Mouse (Mus musculus) hindbrain, embryonic 14.5 days (tissue): ENCODE data around the gene Bspry. TPM values are rescaled to one million over a fixed set of nuclear protein-coding genes. Genes with fewer than 3 reads are reported as not detected.

Source experiments
- ATAC-seq: fragments of 200-750 bp; cut with Nextera tagmentation; 2 replicates; pipeline ENCODE4 v1.8.0; 2017; ENCODE audit warnings: moderate number of reproducible peaks, mild to moderate bottlenecking, moderate TSS enrichment, moderate library complexity; ENCODE audit not compliant: low FRiP score
- DNase-seq: peaks from one replicate; pipeline ENCODE4 v3.0.0-alpha.2; 2015; ENCODE audit warnings: low spot score
- H3K27ac ChIP-seq: fragments of 300-500 bp; sonication (generic); 2 replicates; pipeline ENCODE4 v1.5.1; 2014; ENCODE audit warnings: mild to moderate bottlenecking, moderate library complexity
- H3K27me3 ChIP-seq: fragments of 300-500 bp; sonication (generic); 2 replicates; pipeline ENCODE4 v1.6.1; 2014; ENCODE audit warnings: mild to moderate bottlenecking, low read length, mixed read lengths; ENCODE audit not compliant: control insufficient read depth, insufficient read depth
- H3K36me3 ChIP-seq: fragments of 300-500 bp; sonication (generic); replicated peaks from 2 replicates; pipeline ENCODE4 v1.6.1; 2014; ENCODE audit not compliant: control insufficient read depth, insufficient read depth
- H3K4me1 ChIP-seq: fragments of 300-500 bp; sonication (generic); replicated peaks from 2 replicates; pipeline ENCODE4 v1.6.1; 2014; ENCODE audit warnings: antibody characterized with exemption, low read length, mixed read lengths; ENCODE audit not compliant: control insufficient read depth, insufficient read depth
- H3K4me2 ChIP-seq: fragments of 300-500 bp; sonication (generic); replicated peaks from 2 replicates; pipeline ENCODE4 v1.6.1; 2014; ENCODE audit warnings: mild to moderate bottlenecking, moderate library complexity
- H3K4me3 ChIP-seq: fragments of 300-500 bp; sonication (generic); replicated peaks from 2 replicates; pipeline ENCODE4 v1.5.1; 2014; ENCODE audit warnings: mild to moderate bottlenecking, low read length
- H3K9ac ChIP-seq: fragments of 300-500 bp; sonication (generic); 2 replicates; pipeline ENCODE4 v1.6.1; 2014
- H3K9me3 ChIP-seq: fragments of 300-500 bp; sonication (generic); 2 replicates; pipeline ENCODE4 v1.6.1; 2016; ENCODE audit warnings: low read length; ENCODE audit not compliant: control insufficient read depth
- WGBS: fragments of 180-500 bp; shearing (Covaris S2); extraction: QIAGEN DNeasy Blood & Tissue Kit; methylation state at CpG from one replicate; pipeline ENCODE4 v1.1.7; 2014; 5-methylcytosine and 5-hydroxymethylcytosine counted together
- polyA plus RNA-seq: library from polyadenylated mRNA; unstranded; fragments of >200 nt; fragmentation: Nextera tagmentation; extraction: Ambion mirVana; gene quantifications from 2 replicates; pipeline ENCODE4 v1.2.1, GENCODE M21; 2014

The Bspry gene
- polyA plus RNA-seq, 1 experiment from 2014 or later: 0.86 TPM

DNA sequence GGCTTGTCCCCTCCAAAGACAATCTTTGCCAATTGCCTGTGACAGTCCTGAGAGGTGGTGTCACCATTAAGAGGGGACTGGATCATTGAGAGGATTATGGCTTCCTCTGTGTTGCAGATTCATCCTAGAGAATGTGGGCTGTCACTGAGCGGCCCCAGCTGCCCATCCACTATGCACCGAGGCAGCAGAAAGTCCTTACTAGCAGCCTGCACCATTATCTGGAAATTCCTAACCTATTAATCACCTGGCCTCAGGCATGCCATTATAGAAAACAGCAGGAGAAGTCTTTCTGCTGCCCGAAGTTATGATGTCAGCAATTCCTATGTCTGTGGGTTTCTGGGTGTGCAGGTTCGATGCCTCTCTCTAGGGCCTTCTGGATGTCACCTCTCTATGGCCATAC is 38.9 kb upstream of the Bspry start:
- Histone ChIP-seq H3K9ac (no peak overlapping the region), H3K27me3 (no peaks in the 10 kb centered on the region), H3K27ac (no peak overlapping the region), H3K4me2 (no peak overlapping the region), H3K9me3 (no peaks in the 10 kb centered on the region), H3K4me3 (no peak overlapping the region), H3K36me3 (no peaks in the 10 kb centered on the region), H3K4me1 (no peaks in the 10 kb centered on the region)
- 77% methylated on average over 4 of the region's 4 CpGs for WGBS
- DNase-seq (no peak), ATAC-seq (no peak)

GRCm38 (mm10) chr4:62454995-62455394 is 24.9 kb upstream of the Bspry start:
- 70% methylated on average over 5 of the region's 5 CpGs for WGBS
- H3K9me3 ChIP-seq: no peaks in the 10 kb centered on the region

DNA sequence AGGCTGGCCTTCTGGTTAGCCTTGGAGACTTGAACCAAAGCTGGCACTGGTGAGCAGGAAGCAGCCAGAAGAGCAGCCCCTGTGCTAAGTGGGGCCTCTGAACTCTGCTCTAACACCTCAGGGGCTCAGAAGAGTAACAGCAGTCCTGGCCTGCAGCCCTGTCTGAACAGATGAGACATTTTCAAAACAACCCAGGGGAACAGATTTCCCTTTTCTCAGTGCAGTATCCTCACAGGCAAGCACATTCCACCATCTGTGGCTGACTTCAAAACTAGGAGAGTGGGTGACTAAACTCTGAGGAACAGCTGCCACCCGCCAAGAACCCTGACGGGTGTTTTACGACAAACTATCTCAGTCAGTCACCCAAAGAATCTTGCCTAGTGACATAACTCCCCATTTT is 20.8 kb upstream of the Bspry start:
- ATAC-seq: no peak
- Histone ChIP-seq H3K4me3 (no peak overlapping the region), H3K9ac (no peak overlapping the region), H3K9me3 (no peaks in the 10 kb centered on the region), H3K4me2 (no peak overlapping the region), H3K27ac (no peak overlapping the region), H3K4me1 (no peaks in the 10 kb centered on the region), H3K27me3 (no peaks in the 10 kb centered on the region), H3K36me3 (peaks cover 16% of the 10 kb centered on the region; the same call in 1 of the 2 replicates)
- 89% methylated on average over 3 of the region's 3 CpGs for WGBS
- DNase-seq: no peak

More at GRCm38 (mm10) chr4:62454995-62455394, 24.9 kb upstream of the Bspry start:
- DNase-seq (peak; percentile 45), ATAC-seq (peak; percentile 55; the same call in 1 of the 2 replicates)
- H3K4me3 ChIP-seq: no peak overlapping the region
- H3K9ac ChIP-seq: no peak overlapping the region
- H3K4me1 ChIP-seq: no peaks in the 10 kb centered on the region
- H3K27me3 ChIP-seq: no peaks in the 10 kb centered on the region
- H3K36me3 ChIP-seq: 0 out of 2 replicates have a peak, but pooled peaks cover 6% of the 10 kb centered on the region
- H3K27ac ChIP-seq: no peak overlapping the region
- H3K4me2 ChIP-seq: no peak overlapping the region

DNA sequence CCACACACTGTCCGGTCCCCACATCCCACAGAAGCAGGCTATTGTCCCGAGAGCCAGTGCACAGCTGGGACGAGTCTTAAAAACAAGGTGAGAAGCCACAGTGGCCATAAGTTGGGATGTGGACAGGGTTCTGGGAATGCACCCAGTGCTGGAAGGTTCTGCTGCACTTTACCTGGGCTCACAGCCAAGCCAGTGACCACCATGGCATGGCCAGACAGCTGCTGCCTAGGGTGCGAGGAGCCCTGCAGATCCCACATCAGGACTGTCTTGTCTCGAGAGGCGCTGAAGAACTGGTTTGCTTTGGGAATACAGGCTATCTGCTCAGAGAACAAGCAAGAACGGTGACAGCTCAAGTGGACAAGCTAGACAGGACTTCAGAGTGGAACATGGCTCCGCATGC is 19.5 kb upstream of the Bspry start:
- H3K4me2 ChIP-seq: no peak overlapping the region
- no peaks in the 10 kb centered on the region for H3K27me3 ChIP-seq
- DNase-seq: no peak
- H3K4me3 ChIP-seq: no peak overlapping the region
- WGBS: 94% methylated on average over 8 of the region's 8 CpGs
- no peaks in the 10 kb centered on the region for H3K4me1 ChIP-seq
- ATAC-seq: no peak
- H3K9me3 ChIP-seq: no peaks in the 10 kb centered on the region
- no peak overlapping the region for H3K9ac ChIP-seq
- no peak overlapping the region for H3K27ac ChIP-seq
- peaks cover 16% of the 10 kb centered on the region; the same call in 1 of the 2 replicates for H3K36me3 ChIP-seq

- Histone ChIP-seq H3K36me3 (peaks cover 16% of the 10 kb centered on the region; the same call in 1 of the 2 replicates), H3K9ac (no peak overlapping the region), H3K27ac (no peak overlapping the region), H3K4me1 (no peaks in the 10 kb centered on the region), H3K9me3 (no peaks in the 10 kb centered on the region), H3K4me2 (no peak overlapping the region), H3K27me3 (no peaks in the 10 kb centered on the region), H3K4me3 (no peak overlapping the region)
- WGBS: 77% methylated on average over 2 of the region's 2 CpGs
- ATAC-seq (no peak), DNase-seq (no peak)
These were observed 16.7 kb upstream of the Bspry start for GRCm38 (mm10) chr4:62463124-62463523.

DNA sequence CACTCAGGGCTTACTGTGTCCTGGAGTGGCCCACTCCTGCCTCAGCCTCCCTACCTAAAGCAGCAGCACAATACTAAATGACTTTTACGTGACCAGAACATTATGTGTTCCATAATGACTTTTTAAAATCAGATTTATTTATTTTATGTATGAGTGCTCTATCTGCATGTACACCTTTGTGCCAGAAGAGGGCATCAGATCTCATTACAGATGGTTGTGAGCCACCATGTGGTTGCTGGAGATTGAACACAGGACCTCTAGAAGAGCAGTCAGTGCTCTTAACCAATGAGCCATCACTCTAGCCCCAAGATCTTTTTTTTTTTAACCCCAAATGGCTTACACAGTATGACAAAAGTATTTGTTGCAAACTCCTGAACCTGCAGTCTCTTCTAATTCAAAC is 11.7 kb upstream of the Bspry start:
- Histone ChIP-seq H3K9me3 (no peaks in the 10 kb centered on the region), H3K27me3 (no peaks in the 10 kb centered on the region), H3K9ac (no peak overlapping the region), H3K4me2 (no peak overlapping the region), H3K4me1 (no peaks in the 10 kb centered on the region), H3K36me3 (no peaks in the 10 kb centered on the region), H3K4me3 (no peak overlapping the region), H3K27ac (no peak overlapping the region)
- 100% methylated on average over 1 of the region's 1 CpGs for WGBS
- DNase-seq (no peak), ATAC-seq (no peak)

DNA sequence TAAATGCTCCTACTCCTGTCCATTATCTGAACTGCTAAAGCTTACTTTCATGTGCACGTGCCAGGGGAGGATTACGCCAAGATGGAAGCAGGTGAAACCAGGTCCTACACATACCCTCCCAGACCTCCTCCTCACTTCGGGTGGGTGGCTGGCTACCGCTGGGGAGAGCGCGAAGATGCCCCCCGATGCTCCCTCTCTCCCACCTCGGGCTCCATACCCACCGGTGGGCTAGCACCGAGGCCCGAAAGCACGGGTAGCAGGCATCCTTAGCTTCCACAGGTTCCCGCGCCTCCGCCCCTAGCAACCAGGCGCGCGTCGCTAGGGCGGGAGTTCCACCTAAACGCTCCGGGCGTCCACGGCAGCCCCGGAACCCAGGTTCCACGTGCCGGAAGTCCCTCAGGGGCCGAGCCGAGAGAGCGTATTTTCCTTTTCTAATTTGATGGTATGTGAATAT is 9.2 kb upstream of the Bspry start, which contains the start of gene Wdr31:
Gene Wdr31 (minus strand): TSS at position 299 of the 454 bp plus-strand sequence.
- Histone ChIP-seq H3K36me3 (no peaks in the 10 kb centered on the region), H3K4me2 (peak within 1 kb of the TSS; percentile 67), H3K27ac (peak within 1 kb of the TSS; percentile 41; the same call in 1 of the 2 replicates), H3K9ac (peak within 1 kb of the TSS; percentile 69), H3K4me3 (peak within 1 kb of the TSS; percentile 52), H3K27me3 (no peaks in the 10 kb centered on the region), H3K9me3 (no peaks in the 10 kb centered on the region), H3K4me1 (no peaks in the 10 kb centered on the region)
- ATAC-seq: peak; percentile 97
- DNase-seq: peak; percentile 86
- under 1% methylated on average over 30 of the region's 30 CpGs for WGBS

GRCm38 (mm10) chr4:62472071-62472470 is 7.8 kb upstream of the Bspry start:
- Histone ChIP-seq H3K36me3 (no peaks in the 10 kb centered on the region), H3K9me3 (no peaks in the 10 kb centered on the region), H3K27me3 (no peaks in the 10 kb centered on the region), H3K4me2 (no peak overlapping the region), H3K4me1 (no peaks in the 10 kb centered on the region), H3K9ac (no peak overlapping the region), H3K4me3 (no peak overlapping the region), H3K27ac (no peak overlapping the region)
- no peak for DNase-seq
- 98% methylated on average over 2 of the region's 2 CpGs for WGBS
- ATAC-seq: no peak

GRCm38 (mm10) chr4:62475131-62475530 is 4.7 kb upstream of the Bspry start:
- no peak for ATAC-seq
- no peak overlapping the region for H3K9ac ChIP-seq
- no peaks in the 10 kb centered on the region for H3K36me3 ChIP-seq
- peaks cover 26% of the 10 kb centered on the region for H3K27me3 ChIP-seq
- H3K4me3 ChIP-seq: no peak overlapping the region
- no peak overlapping the region for H3K27ac ChIP-seq
- no peak overlapping the region for H3K4me2 ChIP-seq
- 91% methylated on average over 2 of the region's 2 CpGs for WGBS
- H3K4me1 ChIP-seq: 0 out of 2 replicates have a peak, but pooled peaks cover 8% of the 10 kb centered on the region
- no peak for DNase-seq
- H3K9me3 ChIP-seq: no peaks in the 10 kb centered on the region

- WGBS: 94% methylated on average over 6 of the region's 6 CpGs
- Histone ChIP-seq H3K36me3 (no peaks in the 10 kb centered on the region), H3K27ac (no peak overlapping the region), H3K4me3 (no peak overlapping the region), H3K9ac (no peak overlapping the region), H3K9me3 (no peaks in the 10 kb centered on the region), H3K4me2 (no peak overlapping the region), H3K27me3 (peaks cover 28% of the 10 kb centered on the region), H3K4me1 (0 out of 2 replicates have a peak, but pooled peaks cover 9% of the 10 kb centered on the region)
- ATAC-seq (no peak), DNase-seq (no peak)
These were observed 4.1 kb upstream of the Bspry start for GRCm38 (mm10) chr4:62475793-62476192.
